8 mouse cellular contexts compared by ENCODE assay signal in genomic region chr5:65697486-65697835, GRCm38 (mm10). TPM values are rescaled to one million over a fixed set of nuclear protein-coding genes. Genes with fewer than 3 reads are reported as not detected.
A peak's percentile ranks its signal among the peaks of the same experiment; 100 is the strongest.
DNase-seq lines count a peak whose midpoint lies in the region; ATAC-seq lines count a peak whose summit lies in the region.

No protein-coding gene starts in this region.

- peak overlapping the region; percentile 99 for H3K9ac ChIP-seq in kidney, embryonic 16.5 days (replicated peaks; ENCODE audit: low read length)
- peak overlapping the region; percentile 97 for H3K9ac ChIP-seq in forebrain, embryonic 12.5 days
- H3K9ac ChIP-seq in midbrain, embryonic 13.5 days (replicated peaks): peak overlapping the region; percentile 95

- H3K36me3 ChIP-seq in kidney, embryonic 16.5 days (ENCODE audit: insufficient read depth, low read length): peaks cover 7% of the 10 kb centered on the region; the same call in 1 of the 2 replicates
- H3K36me3 ChIP-seq in forebrain, embryonic 12.5 days (replicated peaks): peaks cover 16% of the 10 kb centered on the region
- H3K36me3 ChIP-seq in midbrain, embryonic 13.5 days: peaks cover 11% of the 10 kb centered on the region

- H3K4me3 ChIP-seq in kidney, embryonic 16.5 days (ENCODE audit: low read length): peak overlapping the region; percentile 99
- peak overlapping the region; percentile 97 for H3K4me3 ChIP-seq in forebrain, embryonic 12.5 days (replicated peaks)
- H3K4me3 ChIP-seq in midbrain, embryonic 13.5 days (replicated peaks): peak overlapping the region; percentile 92

- peak overlapping the region; percentile 98 for H3K27ac ChIP-seq in kidney, embryonic 16.5 days (ENCODE audit: low read length)
- peak overlapping the region; percentile 98 for H3K27ac ChIP-seq in forebrain, embryonic 12.5 days
- peak overlapping the region; percentile 96 for H3K27ac ChIP-seq in midbrain, embryonic 13.5 days

- peaks cover 17% of the 10 kb centered on the region for H3K4me1 ChIP-seq in kidney, embryonic 16.5 days (ENCODE audit: insufficient read depth, low read length)
- peaks cover 20% of the 10 kb centered on the region for H3K4me1 ChIP-seq in forebrain, embryonic 12.5 days
- peaks cover 28% of the 10 kb centered on the region for H3K4me1 ChIP-seq in midbrain, embryonic 13.5 days (replicated peaks)

- peak; percentile 77 for ATAC-seq in kidney, embryonic 16.5 days (ENCODE audit: low FRiP score, low TSS enrichment)
- peak; percentile 67; the same call in 1 of the 2 replicates for ATAC-seq in forebrain, embryonic 12.5 days (ENCODE audit: low FRiP score)
- ATAC-seq in inflammation-experienced regulatory T-cells, adult 6 months: peak; percentile 9
- ATAC-seq in midbrain, embryonic 13.5 days: no peak; the same call in 1 of the 2 replicates

- DNase-seq in kidney, adult 11 months: no peak
- DNase-seq in Muller cell, postnatal 12 days (ENCODE audit: inconsistent ontology term): peak; percentile 73
- DNase-seq in testis, postnatal 10 days (ENCODE audit: low spot score): peak; percentile 75
- DNase-seq in right cerebral cortex, postnatal 25 days: no peak

- no peaks in the 10 kb centered on the region for H3K27me3 ChIP-seq in kidney, embryonic 16.5 days (ENCODE audit: insufficient read depth, low read length)
- H3K27me3 ChIP-seq in forebrain, embryonic 12.5 days: no peaks in the 10 kb centered on the region
- H3K27me3 ChIP-seq in midbrain, embryonic 13.5 days: no peaks in the 10 kb centered on the region

- H3K4me2 ChIP-seq in kidney, embryonic 16.5 days (replicated peaks; ENCODE audit: low read depth, low read length): peak overlapping the region; percentile 83
- H3K4me2 ChIP-seq in forebrain, embryonic 12.5 days: peak overlapping the region; percentile 74
- H3K4me2 ChIP-seq in midbrain, embryonic 13.5 days (replicated peaks): peak overlapping the region; percentile 69

- WGBS in kidney, embryonic 16.5 days: under 1% methylated on average over 45 of the region's 49 CpGs
- WGBS in forebrain, embryonic 12.5 days: under 1% methylated on average over 48 of the region's 49 CpGs
- 0% methylated on average over 43 of the region's 49 CpGs for WGBS in midbrain, embryonic 13.5 days

- no peaks in the 10 kb centered on the region for H3K9me3 ChIP-seq in kidney, embryonic 16.5 days (ENCODE audit: low read length)
- no peaks in the 10 kb centered on the region for H3K9me3 ChIP-seq in forebrain, embryonic 12.5 days
- H3K9me3 ChIP-seq in midbrain, embryonic 13.5 days: no peaks in the 10 kb centered on the region

RNA-seq across cellular contexts. Expression of gene Pds5a, which starts 0.6 kb away (rescaled TPM):
- 56.2 and 60.6 TPM in 2 replicates for polyA plus RNA-seq in kidney, embryonic 16.5 days (2015; fragmentation: Nextera tagmentation; extraction: Ambion mirVana)
- 130 and 136 TPM in 2 replicates for polyA plus RNA-seq in forebrain, embryonic 12.5 days (2016; fragmentation: Nextera tagmentation; extraction: Ambion mirVana)
- polyA plus RNA-seq in inflammation-experienced regulatory T-cells, adult 6 months (2017; shearing (Covaris generic)): 100 to 1,000 TPM in 1 of 3 experiments, 10 to 100 TPM in 2; 85.9 to 113 (median 93.1) TPM
- 66.2 and 67.6 TPM in 2 replicates for polyA plus RNA-seq in midbrain, embryonic 13.5 days (2015; fragmentation: Nextera tagmentation; extraction: Ambion mirVana)

Comparison
In these comparisons a context has a peak if more than half of its experiments do, and no peak if none do; other contexts are left out.
1. DNase-seq: peak in Muller cell, postnatal 12 days (single experiment) and testis, postnatal 10 days (single experiment); none in kidney, adult 11 months (single experiment) and right cerebral cortex, postnatal 25 days (single experiment).
2. Peak in every context shown above with its lines, with median percentiles within 50 percentile points of each other: H3K27ac ChIP-seq, H3K4me2 ChIP-seq, H3K4me3 ChIP-seq and H3K9ac ChIP-seq.